ENCODE assay signal across 25 mouse cellular contexts in genomic region chr12:7250324-7250723, GRCm38 (mm10).
DNase-seq lines count a peak whose midpoint lies in the region; ATAC-seq lines count a peak whose summit lies in the region.
"Had no signal": no experiment of that assay in that cellular context is flagged by ENCODE, and none has a peak within 500 bp of the region (broad histone marks: within the 10 kb centered on the region; RNA-seq: fewer than 3 reads in every experiment).

No protein-coding gene starts in this region.

- no peak overlapping the region for H3K4me3 ChIP-seq in hindbrain, embryonic 10.5 days
- H3K4me3 ChIP-seq in hindbrain, embryonic 13.5 days = no peak overlapping the region
- no peak overlapping the region for H3K4me3 ChIP-seq in neural tube, embryonic 15.5 days (replicated peaks)
- H3K4me3 ChIP-seq: embryonic facial prominence, embryonic 15.5 days; erythroblast, embryonic 14.5 days; forebrain, embryonic 10.5 days; heart, adult 2 months; heart, embryonic 15.5 days; hindbrain, embryonic 15.5 days had no signal

- H3K27ac ChIP-seq in hindbrain, embryonic 10.5 days = no peak overlapping the region
- H3K27ac ChIP-seq in hindbrain, embryonic 13.5 days = no peak overlapping the region
- no peak overlapping the region for H3K27ac ChIP-seq in neural tube, embryonic 15.5 days (replicated peaks)
- H3K27ac ChIP-seq: embryonic facial prominence, embryonic 15.5 days; heart, adult 2 months; heart, embryonic 15.5 days; hindbrain, embryonic 15.5 days had no signal

- peak; percentile 11 for DNase-seq in hindbrain, embryonic 10.5 days (ENCODE audit: low spot score)
- DNase-seq in neural tube, embryonic 10.5 days (ENCODE audit: extremely low spot score, low spot score) = peak; percentile 13
- peak; percentile 64 for DNase-seq in embryo, embryonic 9.5 days (ENCODE audit: extremely low spot score)
- DNase-seq in forelimb bud, embryonic 11.5 days (ENCODE audit: low read depth, low spot score) = peak; percentile 14
- DNase-seq in adrenal gland, postnatal 36 days = no peak
- no peak for DNase-seq in layer of hippocampus, adult 11-12 months (ENCODE audit: low spot score)
- DNase-seq: adrenal gland, postnatal 10 days; B cell, adult 2 months; cerebellum, adult 2 months; cerebellum, postnatal 10 days; gastrocnemius, postnatal 14 days; heart, adult 2 months; heart, postnatal 14 days had no signal

- no peak overlapping the region for H3K4me2 ChIP-seq in hindbrain, embryonic 13.5 days
- H3K4me2 ChIP-seq in neural tube, embryonic 15.5 days = no peak overlapping the region
- H3K4me2 ChIP-seq: embryonic facial prominence, embryonic 15.5 days; heart, embryonic 11.5 days; heart, embryonic 15.5 days; hindbrain, embryonic 15.5 days had no signal

- no peaks in the 10 kb centered on the region for H3K36me3 ChIP-seq in hindbrain, embryonic 10.5 days
- H3K36me3 ChIP-seq in hindbrain, embryonic 13.5 days = no peaks in the 10 kb centered on the region
- no peaks in the 10 kb centered on the region for H3K36me3 ChIP-seq in neural tube, embryonic 15.5 days
- H3K36me3 ChIP-seq: embryonic facial prominence, embryonic 15.5 days; forebrain, embryonic 10.5 days; G1E; heart, embryonic 15.5 days; hindbrain, embryonic 15.5 days had no signal

- no peak overlapping the region for H3K9ac ChIP-seq in hindbrain, embryonic 13.5 days
- no peak overlapping the region for H3K9ac ChIP-seq in neural tube, embryonic 15.5 days (replicated peaks)
- H3K9ac ChIP-seq: embryonic facial prominence, embryonic 15.5 days; heart, embryonic 15.5 days; hindbrain, embryonic 15.5 days had no signal

- ATAC-seq in hindbrain, embryonic 13.5 days (ENCODE audit: low FRiP score) = no peak
- ATAC-seq in neural tube, embryonic 15.5 days (ENCODE audit: low FRiP score) = no peak
- ATAC-seq: CD4-positive, CD25-positive, alpha-beta regulatory T cell, adult 4 months; forebrain, embryonic 14.5 days; intestine, embryonic 16.5 days had no signal

- H3K9me3 ChIP-seq in hindbrain, embryonic 10.5 days = no peaks in the 10 kb centered on the region
- H3K9me3 ChIP-seq in hindbrain, embryonic 13.5 days = no peaks in the 10 kb centered on the region
- H3K9me3 ChIP-seq in neural tube, embryonic 15.5 days (replicated peaks) = no peaks in the 10 kb centered on the region
- H3K9me3 ChIP-seq: embryonic facial prominence, embryonic 15.5 days; forebrain, embryonic 10.5 days; heart, embryonic 15.5 days; hindbrain, embryonic 15.5 days had no signal

- no peaks in the 10 kb centered on the region for H3K27me3 ChIP-seq in hindbrain, embryonic 10.5 days (ENCODE audit: insufficient read depth, poor library complexity, severe bottlenecking)
- H3K27me3 ChIP-seq in hindbrain, embryonic 13.5 days = no peaks in the 10 kb centered on the region
- H3K27me3 ChIP-seq in neural tube, embryonic 15.5 days (replicated peaks) = no peaks in the 10 kb centered on the region
- H3K27me3 ChIP-seq: embryonic facial prominence, embryonic 15.5 days; heart, embryonic 15.5 days; hindbrain, embryonic 15.5 days had no signal

- H3K4me1 ChIP-seq in hindbrain, embryonic 10.5 days (replicated peaks) = peaks cover 22% of the 10 kb centered on the region
- no peaks in the 10 kb centered on the region for H3K4me1 ChIP-seq in hindbrain, embryonic 13.5 days (replicated peaks)
- no peaks in the 10 kb centered on the region for H3K4me1 ChIP-seq in neural tube, embryonic 15.5 days
- H3K4me1 ChIP-seq: embryonic facial prominence, embryonic 15.5 days; heart, embryonic 15.5 days; hindbrain, embryonic 15.5 days had no signal

Comparison
In these comparisons a context has a peak if more than half of its experiments do, and no peak if none do; other contexts are left out.
1. DNase-seq: peak in hindbrain, embryonic 10.5 days (single experiment), neural tube, embryonic 10.5 days (single experiment), embryo, embryonic 9.5 days (single experiment) and forelimb bud, embryonic 11.5 days (single experiment); none in adrenal gland, postnatal 36 days (0 of 2) and layer of hippocampus, adult 11-12 months (single experiment).